Mouse (Mus musculus): ENCODE data around the gene Tns1. TPM values are rescaled to one million over a fixed set of nuclear protein-coding genes. Genes with fewer than 3 reads are reported as not detected.
"Not testable (repeated sequence)": the region's sequence is repeated elsewhere in the genome, so short reads cannot be mapped to it uniquely, and the experiment has no call there.

Tns1 gene
- 118 TPM for polyA plus RNA-seq (2012; fragmentation: generic; extraction: Trizol)
- long read RNA-seq, experiment 1, partial matches to known transcripts, result 7 of 31 reads
- long read RNA-seq, experiment 1, other reads (novel, unspliced or antisense), result 24 of 31 reads
- long read RNA-seq, experiment 2, partial matches to known transcripts, result 89 of 175 reads
- long read RNA-seq, experiment 2, other reads (novel, unspliced or antisense), result 86 of 175 reads

- TF ChIP-seq MYOD1 (IDR thresholded peaks at IDR 0.05; ENCODE audit: control insufficient read depth, insufficient read length, low read depth) (no peak), MAX (IDR thresholded peaks at IDR 0.05) (no peak), CEBPB (IDR thresholded peaks at IDR 0.05; ENCODE audit: low read depth) (no peak), CTCF (IDR thresholded peaks at IDR 0.05; ENCODE audit: control insufficient read depth, insufficient read depth, insufficient read length) (no peak), MYOG (IDR thresholded peaks at IDR 0.05; ENCODE audit: control insufficient read depth, extremely low read depth, insufficient read length) (no peak), FOSL1 (IDR thresholded peaks at IDR 0.05; ENCODE audit: insufficient read depth, low read length, poor library complexity, severe bottlenecking) (no peak), USF1 (IDR thresholded peaks at IDR 0.05; ENCODE audit: low read depth) (no peak)
- peak within 1 kb of the TSS; percentile 14 for H3ac ChIP-seq (ENCODE audit: control insufficient read depth, insufficient read length, low read depth)
Measured at GRCm38 (mm10) chr1:74124021-74124981, at the start of gene Tns1. TSS of gene Tns1 (minus strand) at chr1:74124449.

GRCm38 (mm10) chr1:74172722-74173121 lies 48.5 kb upstream of the Tns1 start:
- H3K27me3 ChIP-seq (ENCODE audit: control insufficient read depth, insufficient read depth, insufficient read length), result no peaks in the 10 kb centered on the region
- H3K79me3 ChIP-seq (ENCODE audit: low read depth), result no peaks in the 10 kb centered on the region
- TF ChIP-seq MYOG (IDR thresholded peaks at IDR 0.05; ENCODE audit: control insufficient read depth, extremely low read depth, insufficient read length) (no peak), MYOD1 (IDR thresholded peaks at IDR 0.05; ENCODE audit: control insufficient read depth, insufficient read length, low read depth) (no peak), FOSL1 (IDR thresholded peaks at IDR 0.05; ENCODE audit: insufficient read depth, low read length, poor library complexity, severe bottlenecking) (no peak), CEBPB (IDR thresholded peaks at IDR 0.05; ENCODE audit: low read depth) (no peak), CTCF (IDR thresholded peaks at IDR 0.05; ENCODE audit: control insufficient read depth, insufficient read depth, insufficient read length) (no peak), USF1 (IDR thresholded peaks at IDR 0.05; ENCODE audit: low read depth) (no peak), MAX (IDR thresholded peaks at IDR 0.05) (no peak)
- no peak overlapping the region for H3ac ChIP-seq (ENCODE audit: control insufficient read depth, insufficient read length, low read depth)
- H3K4me3 ChIP-seq (ENCODE audit: insufficient read depth, poor library complexity, severe bottlenecking), result no peak overlapping the region
- H3K79me2 ChIP-seq (ENCODE audit: control insufficient read depth, insufficient read depth), result no peaks in the 10 kb centered on the region
- H3K36me3 ChIP-seq (ENCODE audit: control insufficient read depth, insufficient read depth), result no peaks in the 10 kb centered on the region

More at GRCm38 (mm10) chr1:74124021-74124981, at the start of gene Tns1:
- no peaks in the 10 kb centered on the region for H3K79me2 ChIP-seq (ENCODE audit: control insufficient read depth, insufficient read depth)
- no peak within 1 kb of the TSS for H3K4me3 ChIP-seq (ENCODE audit: insufficient read depth, poor library complexity, severe bottlenecking)
- no peaks in the 10 kb centered on the region for H3K36me3 ChIP-seq (ENCODE audit: control insufficient read depth, insufficient read depth)
- H3K79me3 ChIP-seq (ENCODE audit: low read depth), result no peaks in the 10 kb centered on the region
- peaks cover 3% of the 10 kb centered on the region for H3K27me3 ChIP-seq (ENCODE audit: control insufficient read depth, insufficient read depth, insufficient read length)

- H3ac ChIP-seq (ENCODE audit: control insufficient read depth, insufficient read length, low read depth), result no peak overlapping the region
- H3K79me3 ChIP-seq (ENCODE audit: low read depth), result no peaks in the 10 kb centered on the region
- no peak overlapping the region for H3K4me3 ChIP-seq (ENCODE audit: insufficient read depth, poor library complexity, severe bottlenecking)
- H3K79me2 ChIP-seq (ENCODE audit: control insufficient read depth, insufficient read depth), result no peaks in the 10 kb centered on the region
- peaks cover 7% of the 10 kb centered on the region for H3K27me3 ChIP-seq (ENCODE audit: control insufficient read depth, insufficient read depth, insufficient read length)
- H3K36me3 ChIP-seq (ENCODE audit: control insufficient read depth, insufficient read depth), result no peaks in the 10 kb centered on the region
- no peak for TF ChIP-seq MAX (IDR thresholded peaks at IDR 0.05)
- TF ChIP-seq MYOG (IDR thresholded peaks at IDR 0.05; ENCODE audit: control insufficient read depth, extremely low read depth, insufficient read length), result no peak
- TF ChIP-seq USF1 (IDR thresholded peaks at IDR 0.05; ENCODE audit: low read depth), result no peak
- no peak for TF ChIP-seq FOSL1 (IDR thresholded peaks at IDR 0.05; ENCODE audit: insufficient read depth, low read length, poor library complexity, severe bottlenecking)
- no peak for TF ChIP-seq MYOD1 (IDR thresholded peaks at IDR 0.05; ENCODE audit: control insufficient read depth, insufficient read length, low read depth)
- no peak for TF ChIP-seq CEBPB (IDR thresholded peaks at IDR 0.05; ENCODE audit: low read depth)
- TF ChIP-seq CTCF (IDR thresholded peaks at IDR 0.05; ENCODE audit: control insufficient read depth, insufficient read depth, insufficient read length), result no peak
Measured at GRCm38 (mm10) chr1:74169721-74170120, 45.5 kb upstream of the Tns1 start.

- TF ChIP-seq FOSL1 (IDR thresholded peaks at IDR 0.05; ENCODE audit: insufficient read depth, low read length, poor library complexity, severe bottlenecking) (no peak), MYOD1 (IDR thresholded peaks at IDR 0.05; ENCODE audit: control insufficient read depth, insufficient read length, low read depth) (no peak), USF1 (IDR thresholded peaks at IDR 0.05; ENCODE audit: low read depth) (no peak), CTCF (IDR thresholded peaks at IDR 0.05; ENCODE audit: control insufficient read depth, insufficient read depth, insufficient read length) (no peak), MAX (IDR thresholded peaks at IDR 0.05) (no peak), MYOG (IDR thresholded peaks at IDR 0.05; ENCODE audit: control insufficient read depth, extremely low read depth, insufficient read length) (no peak), CEBPB (IDR thresholded peaks at IDR 0.05; ENCODE audit: low read depth) (no peak)
- peaks cover 9% of the 10 kb centered on the region for H3K27me3 ChIP-seq (ENCODE audit: control insufficient read depth, insufficient read depth, insufficient read length)
- no peak overlapping the region for H3K4me3 ChIP-seq (ENCODE audit: insufficient read depth, poor library complexity, severe bottlenecking)
- H3K36me3 ChIP-seq (ENCODE audit: control insufficient read depth, insufficient read depth), result no peaks in the 10 kb centered on the region
- no peaks in the 10 kb centered on the region for H3K79me2 ChIP-seq (ENCODE audit: control insufficient read depth, insufficient read depth)
- H3K79me3 ChIP-seq (ENCODE audit: low read depth), result no peaks in the 10 kb centered on the region
- no peak overlapping the region for H3ac ChIP-seq (ENCODE audit: control insufficient read depth, insufficient read length, low read depth)
Measured at GRCm38 (mm10) chr1:74167136-74167535, 42.9 kb upstream of the Tns1 start.

- H3K79me2 ChIP-seq (ENCODE audit: control insufficient read depth, insufficient read depth), result no peaks in the 10 kb centered on the region
- peaks cover 12% of the 10 kb centered on the region for H3K27me3 ChIP-seq (ENCODE audit: control insufficient read depth, insufficient read depth, insufficient read length)
- no peak overlapping the region for H3ac ChIP-seq (ENCODE audit: control insufficient read depth, insufficient read length, low read depth)
- no peak for TF ChIP-seq MYOG (IDR thresholded peaks at IDR 0.05; ENCODE audit: control insufficient read depth, extremely low read depth, insufficient read length)
- no peak for TF ChIP-seq MYOD1 (IDR thresholded peaks at IDR 0.05; ENCODE audit: control insufficient read depth, insufficient read length, low read depth)
- TF ChIP-seq FOSL1 (IDR thresholded peaks at IDR 0.05; ENCODE audit: insufficient read depth, low read length, poor library complexity, severe bottlenecking), result no peak
- TF ChIP-seq CTCF (IDR thresholded peaks at IDR 0.05; ENCODE audit: control insufficient read depth, insufficient read depth, insufficient read length), result no peak
- no peak for TF ChIP-seq CEBPB (IDR thresholded peaks at IDR 0.05; ENCODE audit: low read depth)
- TF ChIP-seq USF1 (IDR thresholded peaks at IDR 0.05; ENCODE audit: low read depth), result no peak
- TF ChIP-seq MAX (IDR thresholded peaks at IDR 0.05), result no peak
- H3K36me3 ChIP-seq (ENCODE audit: control insufficient read depth, insufficient read depth), result no peaks in the 10 kb centered on the region
- H3K4me3 ChIP-seq (ENCODE audit: insufficient read depth, poor library complexity, severe bottlenecking), result no peak overlapping the region
- H3K79me3 ChIP-seq (ENCODE audit: low read depth), result no peaks in the 10 kb centered on the region
Measured at GRCm38 (mm10) chr1:74160036-74160435, 35.8 kb upstream of the Tns1 start.

- H3ac ChIP-seq (ENCODE audit: control insufficient read depth, insufficient read length, low read depth); H3K36me3 ChIP-seq (ENCODE audit: control insufficient read depth, insufficient read depth); H3K4me3 ChIP-seq (ENCODE audit: insufficient read depth, poor library complexity, severe bottlenecking); H3K79me2 ChIP-seq (ENCODE audit: control insufficient read depth, insufficient read depth); H3K79me3 ChIP-seq (ENCODE audit: low read depth): not testable (repeated sequence)
- H3K27me3 ChIP-seq (ENCODE audit: control insufficient read depth, insufficient read depth, insufficient read length), result peaks cover 12% of the 10 kb centered on the region
Measured at GRCm38 (mm10) chr1:74159613-74160012, 35.4 kb upstream of the Tns1 start.

Measured in C2C12 (cell line).